Mouse (Mus musculus) embryonic facial prominence, embryonic 10.5 days (tissue): ENCODE data around the gene Cdh12. TPM values are rescaled to one million over a fixed set of nuclear protein-coding genes. Genes with fewer than 3 reads are reported as not detected.
"Not testable (repeated sequence)": the region's sequence is repeated elsewhere in the genome, so short reads cannot be mapped to it uniquely, and the experiment has no call there.

Source experiments
- DNase-seq: peaks from one replicate; pipeline ENCODE4 v3.0.0-alpha.2; 2017; ENCODE audit warnings: low spot score
- H3K27ac ChIP-seq: fragments of 300-500 bp; sonication (generic); replicated peaks from 2 replicates; pipeline ENCODE4 v1.5.1; 2016; ENCODE audit warnings: mild to moderate bottlenecking
- H3K27me3 ChIP-seq: fragments of 300-500 bp; sonication (generic); replicated peaks from 2 replicates; pipeline ENCODE4 v1.6.1; 2016; ENCODE audit warnings: low read depth, mild to moderate bottlenecking; ENCODE audit not compliant: poor library complexity, severe bottlenecking
- H3K36me3 ChIP-seq: fragments of 300-500 bp; sonication (generic); replicated peaks from 2 replicates; pipeline ENCODE4 v1.6.1; 2016; ENCODE audit warnings: mild to moderate bottlenecking, moderate library complexity
- H3K4me1 ChIP-seq: fragments of 300-500 bp; sonication (generic); 2 replicates; pipeline ENCODE4 v1.6.1; 2016
- H3K4me3 ChIP-seq: fragments of 300-500 bp; sonication (generic); 2 replicates; pipeline ENCODE4 v1.5.1; 2016; ENCODE audit warnings: mild to moderate bottlenecking, moderate library complexity
- H3K9me3 ChIP-seq: fragments of 300-500 bp; sonication (generic); 2 replicates; pipeline ENCODE4 v1.6.1; 2016; ENCODE audit warnings: mild to moderate bottlenecking
- WGBS: fragments of 180-500 bp; shearing (Covaris S2); methylation state at CpG from one replicate; pipeline ENCODE4 v1.1.7; 2016; 5-methylcytosine and 5-hydroxymethylcytosine counted together
- polyA plus RNA-seq: library from polyadenylated mRNA; unstranded; fragments of >200 nt; fragmentation: Nextera tagmentation; extraction: Ambion mirVana; gene quantifications from 2 replicates; pipeline ENCODE4 v1.2.1, GENCODE M21; 2016

Gene Cdh12
- polyA plus RNA-seq = 0.11 and 0.21 TPM in 2 replicates

GRCm38 (mm10) chr15:20448861-20449663 lies at the start of gene Cdh12:
TSS of gene Cdh12 (plus strand) at chr15:20449265.
- H3K27me3 ChIP-seq = no peaks in the 10 kb centered on the region
- H3K9me3 ChIP-seq = no peaks in the 10 kb centered on the region
- H3K36me3 ChIP-seq = no peaks in the 10 kb centered on the region
- 0 out of 2 replicates have a peak, but pooled peaks cover 4% of the 10 kb centered on the region for H3K4me1 ChIP-seq
- 10% methylated on average over 18 of the region's 18 CpGs for WGBS
- DNase-seq = peak; percentile 39
- H3K27ac ChIP-seq = no peak within 1 kb of the TSS
- H3K4me3 ChIP-seq = peak within 1 kb of the TSS; percentile 56

- H3K4me3 ChIP-seq = no peak overlapping the region
- H3K36me3 ChIP-seq = no peaks in the 10 kb centered on the region
- no peaks in the 10 kb centered on the region for H3K9me3 ChIP-seq
- no peak overlapping the region for H3K27ac ChIP-seq
- no peak for DNase-seq
- H3K27me3 ChIP-seq = no peaks in the 10 kb centered on the region
- 54% methylated on average over 3 of the region's 3 CpGs for WGBS
- H3K4me1 ChIP-seq = no peaks in the 10 kb centered on the region
These were observed 45.5 kb upstream of the Cdh12 start for GRCm38 (mm10) chr15:20403596-20403995.

DNA sequence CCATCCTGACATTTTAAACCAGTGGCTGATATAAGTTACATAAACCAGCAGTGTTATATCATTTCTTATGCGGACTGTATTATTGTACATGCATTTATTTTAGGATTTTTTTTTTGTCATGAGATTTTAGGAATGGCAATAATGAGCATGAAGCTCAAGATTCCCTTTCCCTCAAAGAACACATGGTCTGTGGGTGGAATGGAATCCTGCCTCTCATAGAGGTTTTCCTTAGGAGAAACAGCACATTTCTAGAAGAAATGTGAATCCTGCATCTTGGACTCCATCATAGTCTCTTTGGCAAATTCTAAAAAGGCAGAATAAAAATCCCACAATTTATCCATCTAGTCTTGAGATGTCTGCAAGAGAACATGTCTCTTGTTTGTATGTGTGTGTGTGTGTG lies 35.7 kb upstream of the Cdh12 start:
- Histone ChIP-seq H3K27ac (no peak overlapping the region), H3K27me3 (no peaks in the 10 kb centered on the region), H3K36me3 (no peaks in the 10 kb centered on the region), H3K4me1 (no peaks in the 10 kb centered on the region), H3K9me3 (no peaks in the 10 kb centered on the region), H3K4me3 (no peak overlapping the region)
- 93% methylated on average over 1 of the region's 1 CpGs for WGBS
- no peak for DNase-seq

- 58% methylated on average over 2 of the region's 2 CpGs for WGBS
- Histone ChIP-seq H3K4me3 (no peak overlapping the region), H3K36me3 (no peaks in the 10 kb centered on the region), H3K4me1 (no peaks in the 10 kb centered on the region), H3K27ac (no peak overlapping the region), H3K9me3 (no peaks in the 10 kb centered on the region), H3K27me3 (no peaks in the 10 kb centered on the region)
- no peak for DNase-seq
These were observed 12.7 kb upstream of the Cdh12 start for GRCm38 (mm10) chr15:20436356-20436755.

- WGBS = 71% methylated on average over 5 of the region's 5 CpGs
These were observed 1.5 kb downstream of the Cdh12 start for GRCm38 (mm10) chr15:20450558-20450957.

GRCm38 (mm10) chr15:20458508-20458907 lies 9.4 kb downstream of the Cdh12 start:
- no peaks in the 10 kb centered on the region for H3K4me1 ChIP-seq
- H3K4me3 ChIP-seq = no peak overlapping the region
- H3K9me3 ChIP-seq = no peaks in the 10 kb centered on the region
- no peaks in the 10 kb centered on the region for H3K27me3 ChIP-seq
- H3K36me3 ChIP-seq = no peaks in the 10 kb centered on the region
- WGBS = 56% methylated on average over 3 of the region's 3 CpGs
- no peak for DNase-seq
- H3K27ac ChIP-seq = no peak overlapping the region

More at GRCm38 (mm10) chr15:20450558-20450957, 1.5 kb downstream of the Cdh12 start:
- Histone ChIP-seq H3K4me1 (0 out of 2 replicates have a peak, but pooled peaks cover 4% of the 10 kb centered on the region), H3K27me3 (no peaks in the 10 kb centered on the region), H3K4me3 (no peak overlapping the region), H3K9me3 (no peaks in the 10 kb centered on the region), H3K27ac (no peak overlapping the region), H3K36me3 (no peaks in the 10 kb centered on the region)
- no peak for DNase-seq

GRCm38 (mm10) chr15:20462500-20462899 lies 13.4 kb downstream of the Cdh12 start:
- no peaks in the 10 kb centered on the region for H3K27me3 ChIP-seq
- no peaks in the 10 kb centered on the region for H3K36me3 ChIP-seq
- no peaks in the 10 kb centered on the region for H3K4me1 ChIP-seq
- H3K4me3 ChIP-seq = no peak overlapping the region
- no peaks in the 10 kb centered on the region for H3K9me3 ChIP-seq
- no peak for DNase-seq
- no peak overlapping the region for H3K27ac ChIP-seq
- WGBS = 85% methylated on average over 3 of the region's 3 CpGs

GRCm38 (mm10) chr15:20463601-20464000 lies 14.5 kb downstream of the Cdh12 start:
- Histone ChIP-seq H3K27ac (no peak overlapping the region), H3K27me3 (no peaks in the 10 kb centered on the region), H3K4me1 (no peaks in the 10 kb centered on the region), H3K36me3 (no peaks in the 10 kb centered on the region), H3K4me3 (no peak overlapping the region), H3K9me3 (no peaks in the 10 kb centered on the region)
- WGBS = 80% methylated on average over 1 of the region's 1 CpGs
- DNase-seq = no peak

DNA sequence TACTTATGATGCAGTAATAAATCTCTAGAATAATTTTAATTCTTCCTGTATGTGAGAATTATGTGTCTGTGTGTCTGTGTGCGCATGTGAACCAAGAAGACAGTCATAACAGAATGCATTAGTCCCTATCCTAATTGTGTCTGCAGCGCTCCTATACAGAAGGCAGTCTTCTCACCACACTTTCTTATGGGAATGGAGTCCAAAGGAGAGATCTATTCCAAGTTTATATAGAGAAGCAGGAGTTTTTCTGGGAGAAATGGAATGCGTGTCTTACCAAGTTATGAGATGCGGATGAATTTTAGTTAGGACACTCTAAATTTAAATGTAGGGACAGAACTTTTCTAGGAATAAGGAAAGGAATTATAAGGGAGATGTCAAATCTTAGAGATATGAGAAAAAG lies 101.9 kb downstream of the Cdh12 start:
- no peak overlapping the region for H3K4me3 ChIP-seq
- no peak overlapping the region for H3K27ac ChIP-seq
- no peaks in the 10 kb centered on the region for H3K27me3 ChIP-seq
- DNase-seq = no peak
- no peaks in the 10 kb centered on the region for H3K9me3 ChIP-seq
- H3K36me3 ChIP-seq = no peaks in the 10 kb centered on the region
- H3K4me1 ChIP-seq = no peaks in the 10 kb centered on the region
- WGBS = 96% methylated on average over 4 of the region's 4 CpGs

GRCm38 (mm10) chr15:20571012-20571411 lies 121.9 kb downstream of the Cdh12 start:
- no peaks in the 10 kb centered on the region for H3K36me3 ChIP-seq
- no peaks in the 10 kb centered on the region for H3K27me3 ChIP-seq
- no peaks in the 10 kb centered on the region for H3K4me1 ChIP-seq
- no peaks in the 10 kb centered on the region for H3K9me3 ChIP-seq
- H3K4me3 ChIP-seq = no peak overlapping the region
- 86% methylated on average over 4 of the region's 4 CpGs for whole genome bisulfite sequencing
- no peak overlapping the region for H3K27ac ChIP-seq
- DNase-seq = no peak

- no peak overlapping the region for H3K4me3 ChIP-seq
- H3K4me1 ChIP-seq = no peaks in the 10 kb centered on the region
These were observed 133.6 kb downstream of the Cdh12 start for GRCm38 (mm10) chr15:20582567-20583075.

GRCm38 (mm10) chr15:20591599-20591998 lies 142.5 kb downstream of the Cdh12 start:
- H3K36me3 ChIP-seq = no peaks in the 10 kb centered on the region
- DNase-seq = no peak
- no peak overlapping the region for H3K27ac ChIP-seq
- H3K4me3 ChIP-seq = no peak overlapping the region
- no peaks in the 10 kb centered on the region for H3K4me1 ChIP-seq
- no peaks in the 10 kb centered on the region for H3K27me3 ChIP-seq
- 81% methylated on average over 5 of the region's 5 CpGs for WGBS
- no peaks in the 10 kb centered on the region for H3K9me3 ChIP-seq

More at GRCm38 (mm10) chr15:20582567-20583075, 133.6 kb downstream of the Cdh12 start:
- no peaks in the 10 kb centered on the region for H3K9me3 ChIP-seq
- H3K36me3 ChIP-seq = no peaks in the 10 kb centered on the region
- 73% methylated on average over 5 of the region's 5 CpGs for WGBS
- H3K27me3 ChIP-seq = no peaks in the 10 kb centered on the region
- H3K27ac ChIP-seq = no peak overlapping the region
- DNase-seq = no peak

DNA sequence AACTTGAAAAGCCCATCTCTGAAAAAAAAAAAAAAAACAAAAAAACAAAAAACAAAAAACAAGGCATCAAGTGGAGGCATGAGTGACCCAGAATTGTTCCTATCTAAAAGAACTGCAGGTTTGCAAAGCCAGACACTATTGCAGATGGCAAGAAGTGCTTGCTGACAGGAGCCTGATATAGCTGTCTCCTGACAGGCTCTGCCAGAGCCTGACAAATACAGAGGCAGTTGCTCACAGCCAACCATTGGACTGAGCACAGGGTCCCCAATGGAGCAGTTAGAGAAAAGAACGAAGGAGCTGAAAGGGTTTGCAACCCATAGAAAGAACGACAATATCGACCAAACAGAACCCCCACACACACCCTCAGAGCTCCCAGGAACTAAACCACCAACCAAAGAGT lies 156.7 kb downstream of the Cdh12 start:
- not testable (repeated sequence) for H3K4me3 ChIP-seq, DNase-seq, H3K9me3 ChIP-seq, H3K27ac ChIP-seq, H3K4me1 ChIP-seq, H3K36me3 ChIP-seq, H3K27me3 ChIP-seq
- 77% methylated on average over 3 of the region's 3 CpGs for WGBS
